Mouse (Mus musculus) liver, embryonic 13.5 days (tissue): ENCODE data around the gene Ulk4. TPM values are rescaled to one million over a fixed set of nuclear protein-coding genes. Genes with fewer than 3 reads are reported as not detected.

Source experiments
- ATAC-seq: fragments of 200-750 bp; cut with Nextera tagmentation; 2 replicates; pipeline ENCODE4 v1.8.0; 2017; ENCODE audit warnings: low read depth, mild to moderate bottlenecking, moderate number of reproducible peaks, moderate library complexity
- DNase-seq: peaks from one replicate; pipeline ENCODE4 v3.0.0; 2022
- H3K27ac ChIP-seq: fragments of 300-500 bp; sonication (generic); 2 replicates; pipeline ENCODE4 v1.5.1; 2015; ENCODE audit warnings: moderate library complexity, mild to moderate bottlenecking, inconsistent platforms
- H3K27me3 ChIP-seq: fragments of 300-500 bp; sonication (generic); 2 replicates; pipeline ENCODE4 v1.6.1; 2015; ENCODE audit warnings: mild to moderate bottlenecking, inconsistent platforms
- H3K36me3 ChIP-seq: fragments of 300-500 bp; sonication (generic); 2 replicates; pipeline ENCODE4 v1.6.1; 2015; ENCODE audit warnings: mild to moderate bottlenecking, inconsistent platforms
- H3K4me1 ChIP-seq: fragments of 300-500 bp; sonication (generic); replicated peaks from 2 replicates; pipeline ENCODE4 v1.6.1; 2015; ENCODE audit warnings: inconsistent platforms
- H3K4me2 ChIP-seq: fragments of 300-500 bp; sonication (generic); 2 replicates; pipeline ENCODE4 v1.6.1; 2015; ENCODE audit warnings: inconsistent platforms, mild to moderate bottlenecking, moderate library complexity
- H3K4me3 ChIP-seq: fragments of 300-500 bp; sonication (generic); replicated peaks from 2 replicates; pipeline ENCODE4 v1.5.1; 2015; ENCODE audit warnings: mild to moderate bottlenecking, inconsistent platforms
- H3K9ac ChIP-seq: fragments of 300-500 bp; sonication (generic); 2 replicates; pipeline ENCODE4 v1.6.1; 2015; ENCODE audit warnings: mild to moderate bottlenecking, inconsistent platforms
- H3K9me3 ChIP-seq: fragments of 300-500 bp; sonication (generic); replicated peaks from 2 replicates; pipeline ENCODE4 v1.6.1; 2016; ENCODE audit warnings: inconsistent platforms
- WGBS: fragments of 180-500 bp; shearing (Covaris S2); methylation state at CpG from one replicate; pipeline ENCODE4 v1.1.7; 2015; ENCODE audit not compliant: insufficient replicate concordance; 5-methylcytosine and 5-hydroxymethylcytosine counted together
- polyA plus RNA-seq: library from polyadenylated mRNA; unstranded; fragments of >200 nt; fragmentation: Nextera tagmentation; extraction: Ambion mirVana; gene quantifications from 2 replicates; pipeline ENCODE4 v1.2.1, GENCODE M21; 2015

Ulk4 gene
- polyA plus RNA-seq, 1 experiment from 2014 or later: 37.0 TPM

- WGBS: 70% methylated on average over 10 of the region's 10 CpGs
- Histone ChIP-seq H3K4me1 (peaks cover 46% of the 10 kb centered on the region), H3K36me3 (no peaks in the 10 kb centered on the region), H3K27me3 (no peaks in the 10 kb centered on the region), H3K9me3 (no peaks in the 10 kb centered on the region), H3K27ac (no peak overlapping the region), H3K4me3 (no peak overlapping the region), H3K9ac (no peak overlapping the region), H3K4me2 (no peak overlapping the region)
- ATAC-seq (no peak), DNase-seq (no peak)
Observed at GRCm38 (mm10) chr9:121312237-121312891, 35.4 kb upstream of the Ulk4 start.

- no peak for DNase-seq
- no peaks in the 10 kb centered on the region for H3K9me3 ChIP-seq
- H3K4me2 ChIP-seq: no peak overlapping the region
- H3K4me1 ChIP-seq: peaks cover 41% of the 10 kb centered on the region
- no peak overlapping the region for H3K4me3 ChIP-seq
- no peak for ATAC-seq
- no peaks in the 10 kb centered on the region for H3K27me3 ChIP-seq
- H3K36me3 ChIP-seq: no peaks in the 10 kb centered on the region
- H3K27ac ChIP-seq: no peak overlapping the region
- 82% methylated on average over 6 of the region's 6 CpGs for WGBS
- H3K9ac ChIP-seq: no peak overlapping the region
Observed at GRCm38 (mm10) chr9:121311846-121312236, 34.8 kb upstream of the Ulk4 start.

- no peak overlapping the region for H3K27ac ChIP-seq
- 65% methylated on average over 7 of the region's 7 CpGs for WGBS
- no peak for ATAC-seq
Observed at GRCm38 (mm10) chr9:121310501-121310900, 33.5 kb upstream of the Ulk4 start.

DNA sequence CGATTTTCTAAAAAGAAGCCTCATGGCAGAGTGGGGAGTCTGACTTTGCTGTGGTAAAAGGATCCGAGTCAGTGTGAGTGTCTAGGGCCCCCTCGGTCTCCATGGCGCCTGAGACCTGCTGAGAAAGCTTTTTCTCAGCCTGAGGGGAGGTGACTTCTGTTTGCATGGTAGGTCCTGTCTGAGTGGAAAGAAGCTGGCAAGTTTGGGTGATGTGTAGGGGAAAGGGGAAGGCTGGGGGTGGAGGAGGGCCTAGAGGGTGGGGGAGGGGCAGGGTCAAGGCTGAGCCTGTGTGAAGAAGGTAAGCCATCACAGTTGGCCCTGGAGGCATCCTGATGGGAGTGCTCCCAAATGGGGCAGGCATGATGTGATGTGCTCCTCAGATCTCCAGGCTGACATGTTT is 32.3 kb upstream of the Ulk4 start:
- ATAC-seq (no peak), DNase-seq (no peak)
- Histone ChIP-seq H3K36me3 (no peaks in the 10 kb centered on the region), H3K4me1 (peaks cover 20% of the 10 kb centered on the region), H3K9ac (no peak overlapping the region), H3K27ac (no peak overlapping the region), H3K4me2 (no peak overlapping the region), H3K27me3 (no peaks in the 10 kb centered on the region), H3K9me3 (no peaks in the 10 kb centered on the region), H3K4me3 (no peak overlapping the region)
- WGBS: 63% methylated on average over 4 of the region's 4 CpGs

More at GRCm38 (mm10) chr9:121310501-121310900, 33.5 kb upstream of the Ulk4 start:
- Histone ChIP-seq H3K4me1 (peaks cover 32% of the 10 kb centered on the region), H3K4me3 (no peak overlapping the region), H3K9me3 (no peaks in the 10 kb centered on the region), H3K27me3 (no peaks in the 10 kb centered on the region), H3K4me2 (no peak overlapping the region), H3K9ac (no peak overlapping the region), H3K36me3 (no peaks in the 10 kb centered on the region)
- no peak for DNase-seq

DNA sequence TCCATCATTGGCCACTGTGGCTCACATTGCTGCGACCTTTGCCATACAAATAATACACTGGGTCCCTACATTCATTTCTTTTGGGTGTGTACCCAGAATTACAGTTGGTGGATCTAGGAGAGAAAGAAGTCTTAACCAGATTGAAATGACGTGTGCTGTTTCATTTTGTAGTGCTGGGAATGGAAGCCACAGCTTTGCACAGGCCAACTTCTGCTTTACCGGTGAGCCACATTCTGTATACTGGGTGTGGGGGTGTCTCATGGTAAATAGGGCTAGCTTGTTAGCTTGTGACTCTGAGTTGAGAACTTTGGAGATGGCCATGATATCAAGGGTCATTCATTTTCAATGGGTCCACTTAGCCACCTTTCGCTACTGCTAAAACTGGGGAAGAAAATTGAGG is 28.5 kb upstream of the Ulk4 start:
- ATAC-seq: no peak
- Histone ChIP-seq H3K4me3 (no peak overlapping the region), H3K36me3 (no peaks in the 10 kb centered on the region), H3K4me2 (no peak overlapping the region), H3K27me3 (no peaks in the 10 kb centered on the region), H3K27ac (no peak overlapping the region), H3K9me3 (no peaks in the 10 kb centered on the region), H3K4me1 (peaks cover 24% of the 10 kb centered on the region), H3K9ac (no peak overlapping the region)
- DNase-seq: no peak
- 73% methylated on average over 4 of the region's 4 CpGs for WGBS

DNA sequence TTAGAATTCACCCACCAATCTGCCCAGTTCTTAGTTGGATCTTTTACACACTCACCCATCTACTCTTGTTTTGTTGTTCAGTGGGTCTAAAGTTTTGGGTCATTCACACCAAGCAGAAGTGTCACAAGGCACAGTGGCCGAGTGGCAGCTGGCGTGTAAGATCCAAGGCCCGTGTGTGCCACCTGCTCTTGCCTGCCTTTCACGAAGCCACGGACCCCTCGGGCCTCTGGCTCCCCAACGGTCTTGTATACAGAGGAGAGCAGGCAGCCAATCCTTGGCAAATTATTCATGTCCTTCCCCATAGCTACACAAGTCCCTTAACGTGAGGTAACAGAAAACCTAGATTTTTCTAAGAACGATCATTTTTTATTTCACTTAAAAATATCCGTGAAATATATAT is 27.5 kb upstream of the Ulk4 start:
- WGBS: 79% methylated on average over 10 of the region's 10 CpGs
- ATAC-seq (no peak), DNase-seq (no peak)
- H3K27me3 ChIP-seq: no peaks in the 10 kb centered on the region
- H3K36me3 ChIP-seq: no peaks in the 10 kb centered on the region
- no peak overlapping the region for H3K9ac ChIP-seq
- H3K4me1 ChIP-seq: peaks cover 33% of the 10 kb centered on the region
- H3K4me2 ChIP-seq: no peak overlapping the region
- no peak overlapping the region for H3K4me3 ChIP-seq
- no peak overlapping the region for H3K27ac ChIP-seq
- no peaks in the 10 kb centered on the region for H3K9me3 ChIP-seq

DNA sequence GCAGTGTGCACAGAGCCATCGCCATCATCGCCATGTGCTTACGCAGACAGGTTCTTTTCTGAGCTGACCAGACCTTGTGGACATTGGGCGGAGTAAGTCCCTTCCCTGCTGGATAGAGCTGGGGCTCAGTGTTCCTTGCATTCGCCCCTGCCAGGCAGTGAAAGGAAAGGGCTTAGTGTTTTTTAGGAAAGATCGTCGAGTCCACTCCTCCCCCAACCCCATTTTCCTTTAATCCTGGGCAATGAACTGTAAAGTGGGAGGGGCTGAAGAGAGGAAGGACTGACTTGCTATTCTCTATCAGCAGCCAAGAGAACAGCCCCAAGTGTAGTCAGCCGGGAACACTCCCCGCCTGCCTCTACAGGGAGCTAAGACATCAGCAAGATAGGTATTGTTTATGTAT is 26.8 kb upstream of the Ulk4 start:
- Histone ChIP-seq H3K9ac (no peak overlapping the region), H3K27me3 (no peaks in the 10 kb centered on the region), H3K4me3 (no peak overlapping the region), H3K36me3 (no peaks in the 10 kb centered on the region), H3K4me1 (peaks cover 41% of the 10 kb centered on the region), H3K4me2 (no peak overlapping the region), H3K27ac (no peak overlapping the region), H3K9me3 (no peaks in the 10 kb centered on the region)
- DNase-seq: no peak
- WGBS: 67% methylated on average over 9 of the region's 9 CpGs
- no peak for ATAC-seq

DNA sequence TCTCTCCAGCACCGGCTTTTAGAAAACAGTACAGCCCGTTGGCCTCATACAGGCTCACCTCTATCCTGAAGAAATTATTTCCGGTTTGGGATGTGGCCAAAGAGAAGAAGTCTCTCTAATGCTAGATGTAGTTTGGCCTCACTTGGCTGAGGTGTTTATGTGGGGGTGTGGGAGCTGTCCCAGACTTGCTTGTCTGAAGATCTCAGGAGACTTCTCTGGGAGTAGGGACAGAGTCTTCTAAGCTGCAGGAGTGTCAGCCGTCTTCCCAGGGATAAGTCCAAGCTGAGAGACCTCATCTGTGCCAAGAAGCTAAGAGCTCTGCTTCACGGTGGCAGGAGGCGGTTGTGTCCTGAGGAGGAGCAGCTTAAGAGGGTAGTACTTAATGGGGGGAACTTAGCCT is 26.1 kb upstream of the Ulk4 start:
- no peaks in the 10 kb centered on the region for H3K36me3 ChIP-seq
- no peak for DNase-seq
- no peak overlapping the region for H3K4me2 ChIP-seq
- peaks cover 47% of the 10 kb centered on the region for H3K4me1 ChIP-seq
- H3K4me3 ChIP-seq: no peak overlapping the region
- no peak for ATAC-seq
- WGBS: 78% methylated on average over 6 of the region's 6 CpGs
- H3K9me3 ChIP-seq: no peaks in the 10 kb centered on the region
- H3K27me3 ChIP-seq: no peaks in the 10 kb centered on the region
- H3K27ac ChIP-seq: no peak overlapping the region
- H3K9ac ChIP-seq: no peak overlapping the region

- DNase-seq (no peak), ATAC-seq (no peak)
- Histone ChIP-seq H3K27ac (no peak overlapping the region), H3K9me3 (no peaks in the 10 kb centered on the region), H3K4me2 (no peak overlapping the region), H3K4me3 (no peak overlapping the region), H3K4me1 (peaks cover 52% of the 10 kb centered on the region), H3K36me3 (no peaks in the 10 kb centered on the region), H3K27me3 (no peaks in the 10 kb centered on the region), H3K9ac (no peak overlapping the region)
- 72% methylated on average over 7 of the region's 8 CpGs for WGBS
Observed at GRCm38 (mm10) chr9:121302543-121302942, 25.5 kb upstream of the Ulk4 start.

DNA sequence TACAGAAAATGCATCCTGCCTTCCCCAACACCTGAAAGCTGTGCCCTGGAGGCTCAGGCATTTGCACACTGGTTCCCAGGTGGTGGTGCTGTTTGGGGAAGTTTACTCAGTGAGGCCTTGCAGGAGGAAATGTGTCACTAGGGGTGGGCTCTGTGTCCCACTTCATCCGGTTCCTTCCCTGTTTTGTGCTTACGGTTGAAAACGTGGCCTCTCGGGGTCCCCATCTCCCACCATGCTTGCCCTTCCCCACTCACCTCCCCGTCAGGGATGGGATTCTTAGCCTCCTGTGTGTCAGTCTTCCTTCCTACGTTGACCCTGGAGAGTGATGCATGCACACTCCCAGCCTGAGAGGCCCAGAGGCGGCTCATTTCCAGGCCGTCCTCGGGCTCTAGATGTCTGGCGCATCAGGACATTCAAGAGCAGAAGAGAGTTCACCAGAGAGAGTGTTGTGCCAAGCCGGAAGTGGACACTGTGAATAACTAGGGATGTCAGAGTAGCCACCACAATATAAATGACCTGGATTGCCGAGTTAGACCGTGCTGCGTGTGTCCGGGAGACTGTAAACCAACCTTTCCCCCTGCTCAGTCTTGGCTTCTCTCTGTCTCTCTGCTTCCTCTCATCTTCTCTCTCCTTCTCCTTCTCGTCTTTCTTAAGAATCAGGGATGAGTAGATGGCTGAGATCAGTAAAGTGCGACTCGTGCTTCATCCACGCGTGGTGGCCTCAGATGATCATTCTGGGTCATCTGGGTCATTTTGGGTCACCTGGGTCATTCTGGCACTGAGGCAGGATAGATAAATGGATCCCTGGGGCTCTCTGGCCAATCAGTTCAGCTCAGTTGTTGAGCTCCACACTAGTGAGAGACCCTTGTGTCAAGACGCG is 24.3 kb upstream of the Ulk4 start:
- no peaks in the 10 kb centered on the region for H3K36me3 ChIP-seq
- no peaks in the 10 kb centered on the region for H3K9me3 ChIP-seq
- H3K27ac ChIP-seq: no peak overlapping the region
- DNase-seq: no peak
- H3K27me3 ChIP-seq: peaks cover 9% of the 10 kb centered on the region
- H3K4me1 ChIP-seq: peaks cover 59% of the 10 kb centered on the region
- WGBS: 74% methylated on average over 22 of the region's 22 CpGs
- no peak overlapping the region for H3K9ac ChIP-seq
- no peak for ATAC-seq
- no peak overlapping the region for H3K4me3 ChIP-seq
- 0 out of 2 replicates have a peak overlapping the region, but pooled peaks have one; percentile 19 for H3K4me2 ChIP-seq

DNA sequence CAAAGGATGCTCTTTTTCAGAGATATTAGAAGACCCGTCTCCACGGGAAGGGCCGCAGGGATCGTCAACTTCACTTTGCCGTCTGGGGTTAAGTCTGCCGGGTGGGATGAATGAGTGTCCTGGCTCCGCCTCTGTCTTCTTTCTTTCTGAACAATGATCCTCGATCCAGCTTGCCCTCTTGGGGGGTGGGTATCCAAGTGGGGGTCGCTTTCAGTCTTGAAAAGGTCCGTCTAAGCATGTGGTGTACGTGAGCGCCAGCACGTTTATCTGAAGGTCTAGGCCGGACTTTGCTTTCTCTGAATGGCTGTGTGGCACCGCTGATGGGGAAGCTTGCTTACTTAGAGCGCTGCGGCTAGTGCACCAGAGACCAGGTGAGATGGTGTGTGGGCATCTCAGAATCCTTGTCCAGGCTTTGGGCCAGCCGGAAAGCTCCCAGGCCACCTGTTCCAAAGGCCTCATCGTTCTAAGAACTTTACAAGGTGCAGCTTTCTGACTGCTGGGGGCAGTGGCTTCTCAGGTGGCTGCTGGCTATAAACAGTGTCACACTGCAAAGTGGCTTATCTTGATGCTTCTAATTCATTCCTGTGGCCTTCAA is 23.1 kb upstream of the Ulk4 start:
- no peak overlapping the region for H3K4me3 ChIP-seq
- WGBS: 83% methylated on average over 19 of the region's 19 CpGs
- H3K9me3 ChIP-seq: no peaks in the 10 kb centered on the region
- peaks cover 21% of the 10 kb centered on the region for H3K27me3 ChIP-seq
- no peaks in the 10 kb centered on the region for H3K36me3 ChIP-seq
- H3K4me1 ChIP-seq: peaks cover 54% of the 10 kb centered on the region
- DNase-seq (no peak), ATAC-seq (no peak)
- H3K9ac ChIP-seq: no peak overlapping the region
- no peak overlapping the region for H3K4me2 ChIP-seq
- no peak overlapping the region for H3K27ac ChIP-seq
